Mouse (Mus musculus) left cerebral cortex, postnatal 36 days (tissue): ENCODE data around the gene Tbx4. TPM values are rescaled to one million over a fixed set of nuclear protein-coding genes. Genes with fewer than 3 reads are reported as not detected.

Source experiments
- DNase-seq, 2 experiments: peaks; one replicate each; pipeline ENCODE4 v3.0.0; 2021 to 2022; ENCODE audit warnings: low spot score in 2 of 2, mixed read lengths in 1 of 2
- intact Hi-C: fragments of 180-260 bp; cut with DNase I; formaldehyde crosslinking; loops from one replicate; pipeline ENCODE4 v1.15.1; 2025
- total RNA-seq, 2 experiments: library from RNA; stranded (reverse); gene quantifications; 2 replicates each; pipeline ENCODE4 v1.2.3; 2021

The Tbx4 gene
- total RNA-seq, 2 experiments from 2014 or later, result 0.17 to 0.25 TPM

- intact Hi-C loops, result loop anchor here (5.0 to 10.0 kb wide), 3 partner anchors 326 to 508 kb away; partner anchors contain the start of gene Med13
- DNase-seq, result no peak
These were observed 39.7 kb upstream of the Tbx4 start for GRCm38 (mm10) chr11:85846509-85846908.

GRCm38 (mm10) chr11:85849037-85849436 is 37.2 kb upstream of the Tbx4 start:
- DNase-seq, result no peak
- intact Hi-C loops, result loop anchor here (2.0 to 10.0 kb wide), 5 partner anchors 124 to 506 kb away; partner anchors contain the start of gene Med13

GRCm38 (mm10) chr11:85850233-85850632 is 36.0 kb upstream of the Tbx4 start, which contains the start of gene Gm11444:
TSS of gene Gm11444 (minus strand) at chr11:85850333.
- intact Hi-C loops, result no loop called here
- DNase-seq, result no peak

- DNase-seq, result no peak
- intact Hi-C loops, result no loop called here
These were observed 35.5 kb upstream of the Tbx4 start for GRCm38 (mm10) chr11:85850758-85851157.

- intact Hi-C loops, result no loop called here
- DNase-seq, result no peak
These were observed 28.1 kb upstream of the Tbx4 start for GRCm38 (mm10) chr11:85857997-85858698.

GRCm38 (mm10) chr11:85864363-85864762 is 21.9 kb upstream of the Tbx4 start:
- intact Hi-C loops, result no loop called here
- DNase-seq, result no peak

- no peak for DNase-seq
- intact Hi-C loops, result no loop called here
These were observed 10.0 kb upstream of the Tbx4 start for GRCm38 (mm10) chr11:85876059-85876788.

GRCm38 (mm10) chr11:85884498-85884897 is 1.7 kb upstream of the Tbx4 start:
- intact Hi-C loops, result no loop called here
- no peak for DNase-seq

- intact Hi-C loops, result loop anchor here (5.0 kb wide), 1 partner anchor 44 kb away; no protein-coding TSS in a partner anchor
- DNase-seq, result no peak
These were observed 185 bp downstream of the Tbx4 start for GRCm38 (mm10) chr11:85886429-85886785.

GRCm38 (mm10) chr11:85887273-85887672 is 1.1 kb downstream of the Tbx4 start:
- DNase-seq, result no peak
- intact Hi-C loops, result loop anchor here (5.0 kb wide), 1 partner anchor 45 kb away; no protein-coding TSS in a partner anchor

- no peak for DNase-seq
- intact Hi-C loops, result loop anchor here (5.0 kb wide), 1 partner anchor 46 kb away; no protein-coding TSS in a partner anchor
These were observed 1.7 kb downstream of the Tbx4 start for GRCm38 (mm10) chr11:85887801-85888450.

GRCm38 (mm10) chr11:85888451-85888961 is 2.3 kb downstream of the Tbx4 start:
- DNase-seq, result no peak
- intact Hi-C loops, result loop anchor here (5.0 kb wide), 1 partner anchor 46 kb away; no protein-coding TSS in a partner anchor

GRCm38 (mm10) chr11:85889056-85889729 is 3.0 kb downstream of the Tbx4 start:
- DNase-seq, result no peak
- intact Hi-C loops, result loop anchor here (5.0 kb wide), 1 partner anchor 47 kb away; no protein-coding TSS in a partner anchor

- DNase-seq, result no peak
- intact Hi-C loops, result loop anchor here (5.0 kb wide), 3 partner anchors 37 to 1363 kb away; partner anchors contain the start of gene Lhx1
These were observed 3.7 kb downstream of the Tbx4 start for GRCm38 (mm10) chr11:85889730-85890562.

- intact Hi-C loops, result loop anchor here (5.0 kb wide), 2 partner anchors 37 to 1363 kb away; partner anchors contain the start of gene Lhx1
- no peak for DNase-seq
These were observed 4.3 kb downstream of the Tbx4 start for GRCm38 (mm10) chr11:85890563-85890845.

GRCm38 (mm10) chr11:85891010-85891691 is 4.9 kb downstream of the Tbx4 start:
- no peak for DNase-seq
- intact Hi-C loops, result loop anchor here (5.0 kb wide), 2 partner anchors 36 to 1364 kb away; partner anchors contain the start of gene Lhx1

GRCm38 (mm10) chr11:85891692-85892040 is 5.4 kb downstream of the Tbx4 start:
- intact Hi-C loops, result loop anchor here (5.0 kb wide), 2 partner anchors 36 to 1364 kb away; partner anchors contain the start of gene Lhx1
- no peak for DNase-seq

GRCm38 (mm10) chr11:85892771-85893170 is 6.5 kb downstream of the Tbx4 start:
- DNase-seq, result no peak
- intact Hi-C loops, result loop anchor here (5.0 kb wide), 2 partner anchors 35 to 1365 kb away; partner anchors contain the start of gene Lhx1
